Mouse (Mus musculus) neutrophil, adult 5-6 weeks (primary cell): ENCODE results near the gene Ctnnd2. TPM values are rescaled to one million over a fixed set of nuclear protein-coding genes. Genes with fewer than 3 reads are reported as not detected.

Experiments
- ATAC-seq: fragments of 151-379, 151-347 bp; 2 replicates; pipeline ENCODE4 v1.8.0; 2017; ENCODE audit warnings: mild to moderate bottlenecking, moderate TSS enrichment; ENCODE audit not compliant: insufficient number of reproducible peaks, poor library complexity, low FRiP score, severe bottlenecking; ENCODE audit errors: extremely low read depth
- total RNA-seq: library from RNA; stranded (forward); fragments of 200-1000 nt; gene quantifications from 2 replicates; pipeline ENCODE4 v1.2.3, GENCODE M21; 2017

Gene Ctnnd2
- total RNA-seq, 1 experiment from 2014 or later, result 0.23 TPM

GRCm38 (mm10) chr15:30463471-30464047, 291.2 kb downstream of the Ctnnd2 start:
- ATAC-seq, result no peak

- no peak for ATAC-seq
Observed at GRCm38 (mm10) chr15:30466950-30467543, 294.7 kb downstream of the Ctnnd2 start.

GRCm38 (mm10) chr15:30468773-30469172, 296.4 kb downstream of the Ctnnd2 start:
- ATAC-seq, result no peak

- no peak for ATAC-seq
Observed at GRCm38 (mm10) chr15:30471280-30471966, 299.0 kb downstream of the Ctnnd2 start.

- ATAC-seq, result no peak
Observed at GRCm38 (mm10) chr15:30480676-30481075, 308.3 kb downstream of the Ctnnd2 start.

GRCm38 (mm10) chr15:30506476-30506875, 334.1 kb downstream of the Ctnnd2 start:
- no peak for ATAC-seq

- no peak for ATAC-seq
Observed at GRCm38 (mm10) chr15:30512467-30512866, 340.1 kb downstream of the Ctnnd2 start.

GRCm38 (mm10) chr15:30513122-30513521, 340.7 kb downstream of the Ctnnd2 start:
- no peak for ATAC-seq

- no peak for ATAC-seq
Observed at GRCm38 (mm10) chr15:30515425-30515824, 343.0 kb downstream of the Ctnnd2 start.

GRCm38 (mm10) chr15:30541459-30541858, 369.1 kb downstream of the Ctnnd2 start:
- ATAC-seq, result no peak

GRCm38 (mm10) chr15:30548263-30548662, 375.9 kb downstream of the Ctnnd2 start:
- no peak for ATAC-seq

GRCm38 (mm10) chr15:30550956-30551355, 378.6 kb downstream of the Ctnnd2 start:
- ATAC-seq, result no peak

GRCm38 (mm10) chr15:30553910-30554406, 381.6 kb downstream of the Ctnnd2 start:
- no peak for ATAC-seq

GRCm38 (mm10) chr15:30555787-30556186, 383.4 kb downstream of the Ctnnd2 start:
- ATAC-seq, result no peak

GRCm38 (mm10) chr15:30562375-30562774, 390.0 kb downstream of the Ctnnd2 start:
- no peak for ATAC-seq

GRCm38 (mm10) chr15:30564594-30564993, 392.2 kb downstream of the Ctnnd2 start:
- no peak for ATAC-seq

- ATAC-seq, result no peak
Observed at GRCm38 (mm10) chr15:30570254-30570800, 397.9 kb downstream of the Ctnnd2 start.

GRCm38 (mm10) chr15:30587446-30587845, 415.1 kb downstream of the Ctnnd2 start:
- ATAC-seq, result no peak

- ATAC-seq, result no peak
Observed at GRCm38 (mm10) chr15:30590865-30591264, 418.5 kb downstream of the Ctnnd2 start.

GRCm38 (mm10) chr15:30595507-30595906, 423.1 kb downstream of the Ctnnd2 start:
- no peak for ATAC-seq
